Mouse (Mus musculus) limb, embryonic 14.5 days (tissue): ENCODE results near the gene Klc1. TPM values are rescaled to one million over a fixed set of nuclear protein-coding genes. Genes with fewer than 3 reads are reported as not detected.

ENCODE experiments used
- ATAC-seq: fragments of 200-750 bp; cut with Nextera tagmentation; 2 replicates; pipeline ENCODE4 v1.8.0; 2017; ENCODE audit warnings: low read depth, moderate number of reproducible peaks, moderate TSS enrichment; ENCODE audit not compliant: low FRiP score
- DNase-seq: peaks from one replicate; pipeline ENCODE4 v3.0.0-alpha.2; 2015; ENCODE audit warnings: low spot score
- H3K27ac ChIP-seq: fragments of 300-500 bp; sonication (generic); replicated peaks from 2 replicates; pipeline ENCODE4 v1.5.1; 2014; ENCODE audit warnings: low read depth, mild to moderate bottlenecking, low read length, moderate library complexity, mixed read lengths
- H3K27me3 ChIP-seq: fragments of 300-500 bp; sonication (generic); 2 replicates; pipeline ENCODE4 v1.6.1; 2014; ENCODE audit warnings: low read length, mixed read lengths; ENCODE audit not compliant: control insufficient read depth, insufficient read depth
- H3K36me3 ChIP-seq: fragments of 300-500 bp; sonication (generic); 2 replicates; pipeline ENCODE4 v1.6.1; 2014; ENCODE audit warnings: mild to moderate bottlenecking, low read length, moderate library complexity, mixed read lengths; ENCODE audit not compliant: control insufficient read depth, insufficient read depth
- H3K4me1 ChIP-seq: fragments of 300-500 bp; sonication (generic); 2 replicates; pipeline ENCODE4 v1.6.1; 2014; ENCODE audit warnings: antibody characterized with exemption, low read length, mixed read lengths; ENCODE audit not compliant: control insufficient read depth, insufficient read depth
- H3K4me2 ChIP-seq: fragments of 300-500 bp; sonication (generic); replicated peaks from 2 replicates; pipeline ENCODE4 v1.6.1; 2014; ENCODE audit warnings: low read depth, mild to moderate bottlenecking, low read length, moderate library complexity; ENCODE audit not compliant: severe bottlenecking
- H3K4me3 ChIP-seq: fragments of 300-500 bp; sonication (generic); replicated peaks from 2 replicates; pipeline ENCODE4 v1.5.1; 2014; ENCODE audit warnings: low read length
- H3K9ac ChIP-seq: fragments of 300-500 bp; sonication (generic); 2 replicates; pipeline ENCODE4 v1.6.1; 2014; ENCODE audit warnings: mild to moderate bottlenecking, low read depth, low read length, moderate library complexity; ENCODE audit not compliant: severe bottlenecking
- H3K9me3 ChIP-seq: fragments of 300-500 bp; sonication (generic); 2 replicates; pipeline ENCODE4 v1.6.1; 2016; ENCODE audit warnings: low read length; ENCODE audit not compliant: control insufficient read depth
- POLR2A ChIP-seq: fragments of 200-500 bp; IDR thresholded peaks from 2 replicates; pipeline ENCODE4 v1.8.0; 2012; ENCODE audit warnings: inconsistent platforms, mild to moderate bottlenecking, moderate library complexity, borderline replicate concordance; ENCODE audit not compliant: insufficient read depth, insufficient read length; ENCODE audit errors: extremely low read depth
- WGBS: fragments of 180-500 bp; shearing (Covaris S2); extraction: QIAGEN DNeasy Blood & Tissue Kit; methylation state at CpG from one replicate; pipeline ENCODE4 v1.1.7; 2014; 5-methylcytosine and 5-hydroxymethylcytosine counted together
- polyA plus RNA-seq, 2 experiments: library from polyadenylated mRNA; depleted of rRNA in 1 of 2; stranded (reverse) in 1 of 2; unstranded in 1 of 2; fragments of >200 nt; fragmentation: Nextera tagmentation in 1 of 2; extraction: Ambion mirVana in 1 of 2; gene quantifications; 2 replicates each; pipeline versions ENCODE4 v1.2.1 to v1.2.3; 2012 to 2014

Gene Klc1
- polyA plus RNA-seq, 2 experiments = 104 to 137 TPM

- no peaks in the 10 kb centered on the region; the same call in none of the 2 replicates for H3K36me3 ChIP-seq
- H3K9ac ChIP-seq = peak overlapping the region; percentile 82
- peak overlapping the region; percentile 91 for H3K4me3 ChIP-seq
- H3K27ac ChIP-seq = 0 out of 2 replicates have a peak overlapping the region, but pooled peaks have one; percentile 90
- peak overlapping the region; percentile 77 for H3K4me2 ChIP-seq
- H3K4me1 ChIP-seq = peaks cover 23% of the 10 kb centered on the region; the same call in 1 of the 2 replicates
- ATAC-seq (no peak), DNase-seq (peak; percentile 12)
- no peaks in the 10 kb centered on the region for H3K27me3 ChIP-seq
- H3K9me3 ChIP-seq = no peaks in the 10 kb centered on the region
- TF ChIP-seq POLR2A = no peak
- WGBS = 29% methylated on average over 19 of the region's 19 CpGs
Measured at GRCm38 (mm10) chr12:111814769-111815762, 56.4 kb downstream of the Klc1 start.

DNA sequence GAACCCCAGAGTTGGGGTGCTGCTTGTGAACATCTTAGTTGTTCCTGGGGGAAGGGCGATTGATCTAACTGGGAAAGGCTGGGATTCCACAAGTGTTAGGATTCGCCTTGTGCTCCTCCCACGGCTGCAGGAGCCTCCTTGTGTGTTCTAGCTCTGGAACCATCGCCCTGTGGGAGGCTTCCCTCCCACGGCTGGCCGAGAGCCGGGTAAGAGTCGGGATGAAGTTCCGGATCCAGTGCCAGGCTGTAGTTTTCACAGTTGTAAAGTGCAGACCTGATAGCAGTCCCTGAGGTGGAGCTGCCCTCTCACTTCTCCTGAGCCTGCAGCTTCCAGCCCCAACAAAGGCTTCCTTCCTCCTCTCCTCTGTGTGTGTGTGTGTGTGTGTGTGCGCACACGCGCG, 57.9 kb downstream of the Klc1 start:
- no peak overlapping the region for H3K27ac ChIP-seq
- TF ChIP-seq POLR2A = no peak
- ATAC-seq (no peak), DNase-seq (no peak)
- H3K4me1 ChIP-seq = peaks cover 23% of the 10 kb centered on the region; the same call in 1 of the 2 replicates
- H3K9ac ChIP-seq = peak overlapping the region; percentile 43; the same call in 1 of the 2 replicates
- H3K9me3 ChIP-seq = no peaks in the 10 kb centered on the region
- WGBS = 65% methylated on average over 13 of the region's 13 CpGs
- peak overlapping the region; percentile 77; the same call in 1 of the 2 replicates for H3K4me2 ChIP-seq
- H3K4me3 ChIP-seq = no peak overlapping the region
- H3K27me3 ChIP-seq = no peaks in the 10 kb centered on the region
- H3K36me3 ChIP-seq = no peaks in the 10 kb centered on the region; the same call in none of the 2 replicates

- Histone ChIP-seq H3K9me3 (no peaks in the 10 kb centered on the region), H3K27ac (no peak overlapping the region), H3K9ac (peak overlapping the region; percentile 43; the same call in 1 of the 2 replicates), H3K4me1 (peaks cover 23% of the 10 kb centered on the region; the same call in 1 of the 2 replicates), H3K4me3 (no peak overlapping the region), H3K4me2 (0 out of 2 replicates have a peak overlapping the region, but pooled peaks have one; percentile 77), H3K27me3 (no peaks in the 10 kb centered on the region), H3K36me3 (no peaks in the 10 kb centered on the region; the same call in none of the 2 replicates)
- DNase-seq (no peak), ATAC-seq (no peak)
- TF ChIP-seq POLR2A = no peak
- 77% methylated on average over 9 of the region's 9 CpGs for WGBS
Measured at GRCm38 (mm10) chr12:111816967-111817366, 58.3 kb downstream of the Klc1 start.

GRCm38 (mm10) chr12:111817991-111818390, 59.3 kb downstream of the Klc1 start:
- no peak overlapping the region for H3K4me3 ChIP-seq
- H3K36me3 ChIP-seq = no peaks in the 10 kb centered on the region; the same call in none of the 2 replicates
- H3K4me2 ChIP-seq = no peak overlapping the region
- 89% methylated on average over 8 of the region's 8 CpGs for WGBS
- no peak for TF ChIP-seq POLR2A
- H3K27me3 ChIP-seq = no peaks in the 10 kb centered on the region
- no peak for DNase-seq
- H3K4me1 ChIP-seq = peaks cover 19% of the 10 kb centered on the region; the same call in 1 of the 2 replicates
- H3K9ac ChIP-seq = no peak overlapping the region
- no peak for ATAC-seq
- no peak overlapping the region for H3K27ac ChIP-seq
- H3K9me3 ChIP-seq = no peaks in the 10 kb centered on the region

- no peak for ATAC-seq
- no peak overlapping the region for H3K4me2 ChIP-seq
- H3K9me3 ChIP-seq = no peaks in the 10 kb centered on the region
- peaks cover 17% of the 10 kb centered on the region; the same call in 1 of the 2 replicates for H3K4me1 ChIP-seq
- peaks cover 18% of the 10 kb centered on the region for H3K36me3 ChIP-seq
- no peaks in the 10 kb centered on the region for H3K27me3 ChIP-seq
- TF ChIP-seq POLR2A = no peak
- DNase-seq = no peak
- no peak overlapping the region for H3K4me3 ChIP-seq
- WGBS = 80% methylated on average over 8 of the region's 8 CpGs
- no peak overlapping the region for H3K27ac ChIP-seq
- H3K9ac ChIP-seq = no peak overlapping the region
Measured at GRCm38 (mm10) chr12:111819936-111820335, 61.3 kb downstream of the Klc1 start.
